Mouse (Mus musculus) CH12.LX (cell line): ENCODE data around the gene Sectm1b. TPM values are rescaled to one million over a fixed set of nuclear protein-coding genes. Genes with fewer than 3 reads are reported as not detected.

Experiments used
- DNase-seq: peaks from one replicate; pipeline ENCODE4 v3.0.0-alpha.2; 2013; ENCODE audit errors: extremely low read depth
- H3K27ac ChIP-seq: 2 replicates; pipeline ENCODE4 v1.5.1; 2012; ENCODE audit warnings: low read depth, mild to moderate bottlenecking, control low read depth, moderate library complexity; ENCODE audit not compliant: insufficient read depth
- H3K27me3 ChIP-seq: replicated peaks from 2 replicates; pipeline ENCODE3; 2012; ENCODE audit warnings: inconsistent platforms
- H3K36me3 ChIP-seq, 2 experiments: replicated peaks in 1 of 2; 2 replicates each; pipeline versions ENCODE3 to v1.6.1; 2012; ENCODE audit warnings: inconsistent platforms in 1 of 2, low read length in 1 of 2, mild to moderate bottlenecking in 1 of 2, mixed read lengths in 1 of 2, moderate library complexity in 1 of 2; ENCODE audit not compliant: control insufficient read depth in 1 of 2, insufficient read depth in 1 of 2
- H3K4me1 ChIP-seq, 2 experiments: 2 replicates each; pipeline ENCODE4 v1.6.1; 2012; ENCODE audit warnings: inconsistent platforms in 1 of 2, moderate library complexity in 1 of 2; ENCODE audit not compliant: insufficient read depth in 2 of 2, control insufficient read depth in 1 of 2
- H3K4me2 ChIP-seq: 2 replicates; pipeline ENCODE4 v1.6.1; 2012; ENCODE audit warnings: low read depth, mild to moderate bottlenecking, control low read depth; ENCODE audit not compliant: poor library complexity, insufficient read depth, severe bottlenecking
- H3K4me3 ChIP-seq, 3 experiments: fragments of 150-350 bp in 1 of 3; sonication (generic) in 1 of 3; replicated peaks in 1 of 3; 2 replicates each; pipeline versions ENCODE3 to v1.5.1; 2011 to 2012; ENCODE audit warnings: low read depth in 2 of 3, low read length in 2 of 3, mild to moderate bottlenecking in 2 of 3, moderate library complexity in 2 of 3, control low read depth in 1 of 3, improper control_type of control experiment in 1 of 3, inconsistent platforms in 1 of 3, mixed read lengths in 1 of 3; ENCODE audit not compliant: poor library complexity in 1 of 3
- H3K79me2 ChIP-seq: replicated peaks from 2 replicates; pipeline ENCODE4 v1.6.1; 2012; ENCODE audit warnings: mild to moderate bottlenecking, moderate library complexity; ENCODE audit not compliant: control insufficient read depth, poor library complexity, insufficient read depth, severe bottlenecking; ENCODE audit errors: extremely low read depth
- H3K9ac ChIP-seq: 2 replicates; pipeline ENCODE4 v1.6.1; 2012; ENCODE audit warnings: low read depth, mild to moderate bottlenecking, control low read depth, moderate library complexity; ENCODE audit not compliant: insufficient read depth
- H3K9me3 ChIP-seq: replicated peaks from 2 replicates; pipeline ENCODE3; 2012; ENCODE audit warnings: low read length, inconsistent platforms, mixed read lengths
- BHLHE40 ChIP-seq: IDR thresholded peaks from 2 replicates; pipeline ENCODE4 v1.6.1; 2011; ENCODE audit warnings: mild to moderate bottlenecking, low read depth, low read length, improper control_type of control experiment
- CTCF ChIP-seq, 2 experiments: IDR thresholded peaks in 1 of 2; conservative IDR thresholded peaks in 1 of 2; 2 replicates each; pipeline ENCODE4 v1.5.1; 2011 to 2012; ENCODE audit warnings: low read depth in 2 of 2, low read length in 2 of 2, improper control_type of control experiment in 1 of 2, inconsistent platforms in 1 of 2, mild to moderate bottlenecking in 1 of 2, moderate library complexity in 1 of 2
- EP300 ChIP-seq: IDR thresholded peaks from 2 replicates; pipeline ENCODE4 v1.6.1; 2011; ENCODE audit warnings: low read length, improper control_type of control experiment
- HCFC1 ChIP-seq: IDR thresholded peaks from 2 replicates; pipeline ENCODE4 v1.6.1; 2012; ENCODE audit warnings: low read depth, mild to moderate bottlenecking, inconsistent platforms, low read length, improper control_type of control experiment
- IRF4 ChIP-seq: IDR thresholded peaks from 2 replicates; pipeline ENCODE4 v1.6.1; 2014; ENCODE audit warnings: low read depth, mild to moderate bottlenecking, inconsistent platforms, low read length, improper control_type of control experiment
- KAT2A ChIP-seq: IDR thresholded peaks from 2 replicates; pipeline ENCODE4 v1.6.1; 2012; ENCODE audit warnings: low read length, improper control_type of control experiment, inconsistent platforms; ENCODE audit not compliant: insufficient replicate concordance
- MAZ ChIP-seq: IDR thresholded peaks from 2 replicates; pipeline ENCODE4 v1.6.1; 2012; ENCODE audit warnings: low read depth, mild to moderate bottlenecking, inconsistent platforms, low read length, improper control_type of control experiment, moderate library complexity
- NELFE ChIP-seq: IDR thresholded peaks from 2 replicates; pipeline ENCODE4 v1.6.1; 2011; ENCODE audit warnings: low read depth, low read length, improper control_type of control experiment
- POLR2A ChIP-seq: IDR thresholded peaks from 2 replicates; pipeline ENCODE4 v1.6.1; 2011; ENCODE audit warnings: low read depth, mild to moderate bottlenecking, improper control_type of control experiment, low read length
- RAD21 ChIP-seq: IDR thresholded peaks from 2 replicates; pipeline ENCODE4 v1.6.1; 2011; ENCODE audit warnings: low read depth, mild to moderate bottlenecking, low read length, improper control_type of control experiment, moderate library complexity
- SMC3 ChIP-seq: IDR thresholded peaks from 2 replicates; pipeline ENCODE4 v1.6.1; 2011; ENCODE audit warnings: low read depth, low read length, improper control_type of control experiment
- TBP ChIP-seq: conservative IDR thresholded peaks from 2 replicates; pipeline ENCODE4 v1.6.1; 2011; ENCODE audit warnings: low read depth, low read length, improper control_type of control experiment
- dilution Hi-C: fragments of 300-500 bp; cut with MboI; formaldehyde crosslinking; loops from 2 replicates; pipeline ENCODE4 v1.14.3; 2020; ENCODE audit warnings: low sequenced_read_pairs; ENCODE audit not compliant: extremely low pct_unique_long_range_greater_than_20kb, extremely low pct_ligation_motif_present
- in situ Hi-C: fragments of 300-500 bp; cut with MboI; formaldehyde crosslinking; loops from 3 replicates; pipeline ENCODE4 v1.14.3; 2019; ENCODE audit warnings: low sequenced_read_pairs, low pct_ligation_motif_present, low pct_unique_long_range_greater_than_20kb, mixed read lengths
- polyA plus RNA-seq: library from polyadenylated mRNA; unstranded; fragments of >175 nt; gene quantifications from 2 replicates; pipeline ENCODE4 v1.2.1, GENCODE M21; 2012; ENCODE audit warnings: low read depth; ENCODE audit not compliant: insufficient read length
- total RNA-seq, 2 experiments: library from RNA; depleted of rRNA; stranded (reverse); fragments of 300-350 nt in 1 of 2; fragments of >200 nt in 1 of 2; gene quantifications; 2 replicates each; pipeline ENCODE4 v1.2.3; 2012 to 2014

Gene Sectm1b
- total and polyA plus RNA-seq, 3 experiments, result not detected

GRCm38 (mm10) chr11:121067895-121068294 is 4.5 kb upstream of the Sectm1b start:
- Histone ChIP-seq H3K4me3 (no peak overlapping the region), H3K4me2 (no peak overlapping the region)
- dilution Hi-C loops, result no loop called here
- TF ChIP-seq KAT2A (no peak), MAZ (no peak), EP300 (no peak), POLR2A (no peak), TBP (no peak), IRF4 (no peak)
- TF ChIP-seq, all 38 proteins: peak for 0
- in situ Hi-C loops, result no loop called here
- Histone ChIP-seq H3K36me3 (no peaks in the 10 kb centered on the region), H3K9ac (no peak overlapping the region), H3K27ac (no peak overlapping the region), H3K27me3 (peaks cover 18% of the 10 kb centered on the region), H3K79me2 (no peaks in the 10 kb centered on the region), H3K9me3 (peaks cover 2% of the 10 kb centered on the region), H3K4me1 (peaks cover 0 to 8% of the 10 kb centered on the region in 2 experiments; a peak in 2 of 4 replicates)
- no peak for DNase-seq

GRCm38 (mm10) chr11:121064197-121064596 is 828 bp upstream of the Sectm1b start:
- H3K36me3 ChIP-seq, result no peaks in the 10 kb centered on the region
- no peaks in the 10 kb centered on the region for H3K9me3 ChIP-seq
- no peak overlapping the region for H3K27ac ChIP-seq
- H3K27me3 ChIP-seq, result peaks cover 33% of the 10 kb centered on the region
- in situ Hi-C loops, result loop anchor here (5.0 kb wide), 1 partner anchor 138 kb away; the partner anchor contains the start of genes Hexdc and Ogfod3
- H3K79me2 ChIP-seq, result no peaks in the 10 kb centered on the region
- H3K4me3 ChIP-seq, result no peak overlapping the region
- no peak overlapping the region for H3K9ac ChIP-seq
- H3K4me2 ChIP-seq, result peak overlapping the region; percentile 9; the same call in 1 of the 2 replicates
- peak; percentile 19 for DNase-seq
- dilution Hi-C loops, result no loop called here
- H3K4me1 ChIP-seq, result peaks cover 0 to 8% of the 10 kb centered on the region in 2 experiments; a peak in 2 of 4 replicates
- TF ChIP-seq RAD21 (peak; percentile 71), HCFC1 (no peak), IRF4 (0 out of 2 replicates have a peak, but pooled peaks have one; percentile 35), SMC3 (peak; percentile 50), CTCF (conservative IDR thresholded peaks at IDR 0.05 in 1 of 2, IDR thresholded peaks at IDR 0.05 in 1 of 2; ENCODE audit: low read depth in 2 of 2, low read length in 2 of 2) (peak in 1 of 2 experiments; percentile 70; a peak in 2 of 4 replicates), NELFE (no peak)
- TF ChIP-seq, all 38 proteins: peak for 4

GRCm38 (mm10) chr11:121061615-121062014 is 1.8 kb downstream of the Sectm1b start:
- in situ Hi-C loops, result loop anchor here (5.0 kb wide), 1 partner anchor 141 kb away; the partner anchor contains the start of genes Hexdc and Ogfod3
- H3K4me3 ChIP-seq, result no peak overlapping the region
- H3K4me1 ChIP-seq, result peaks cover 7 to 8% of the 10 kb centered on the region in 2 experiments; a peak in 3 of 4 replicates
- no peaks in the 10 kb centered on the region for H3K36me3 ChIP-seq
- TF ChIP-seq BHLHE40 (peak; percentile 35; the same call in 1 of the 2 replicates), HCFC1 (no peak)
- TF ChIP-seq, all 38 proteins: peak for 1
- H3K4me2 ChIP-seq, result no peak overlapping the region
- DNase-seq, result no peak
- H3K9me3 ChIP-seq, result no peaks in the 10 kb centered on the region
- no peak overlapping the region for H3K9ac ChIP-seq
- dilution Hi-C loops, result no loop called here
- no peaks in the 10 kb centered on the region for H3K79me2 ChIP-seq
- no peak overlapping the region for H3K27ac ChIP-seq
- peaks cover 34% of the 10 kb centered on the region for H3K27me3 ChIP-seq
